Mouse (Mus musculus) embryonic fibroblast, embryonic 13.5 days (primary cell): Measurements from ENCODE around the gene Cadm1.

Experiments
- CTCF ChIP-seq: IDR thresholded peaks from 2 replicates; pipeline ENCODE4 v1.5.1; 2011; ENCODE audit warnings: mild to moderate bottlenecking, control low read depth, low read length, moderate library complexity, borderline replicate concordance; ENCODE audit not compliant: insufficient read depth
- POLR2A ChIP-seq: IDR thresholded peaks from 2 replicates; pipeline ENCODE4 v1.6.1; 2011; ENCODE audit warnings: low read depth, mild to moderate bottlenecking, control low read depth, low read length, moderate library complexity

DNA sequence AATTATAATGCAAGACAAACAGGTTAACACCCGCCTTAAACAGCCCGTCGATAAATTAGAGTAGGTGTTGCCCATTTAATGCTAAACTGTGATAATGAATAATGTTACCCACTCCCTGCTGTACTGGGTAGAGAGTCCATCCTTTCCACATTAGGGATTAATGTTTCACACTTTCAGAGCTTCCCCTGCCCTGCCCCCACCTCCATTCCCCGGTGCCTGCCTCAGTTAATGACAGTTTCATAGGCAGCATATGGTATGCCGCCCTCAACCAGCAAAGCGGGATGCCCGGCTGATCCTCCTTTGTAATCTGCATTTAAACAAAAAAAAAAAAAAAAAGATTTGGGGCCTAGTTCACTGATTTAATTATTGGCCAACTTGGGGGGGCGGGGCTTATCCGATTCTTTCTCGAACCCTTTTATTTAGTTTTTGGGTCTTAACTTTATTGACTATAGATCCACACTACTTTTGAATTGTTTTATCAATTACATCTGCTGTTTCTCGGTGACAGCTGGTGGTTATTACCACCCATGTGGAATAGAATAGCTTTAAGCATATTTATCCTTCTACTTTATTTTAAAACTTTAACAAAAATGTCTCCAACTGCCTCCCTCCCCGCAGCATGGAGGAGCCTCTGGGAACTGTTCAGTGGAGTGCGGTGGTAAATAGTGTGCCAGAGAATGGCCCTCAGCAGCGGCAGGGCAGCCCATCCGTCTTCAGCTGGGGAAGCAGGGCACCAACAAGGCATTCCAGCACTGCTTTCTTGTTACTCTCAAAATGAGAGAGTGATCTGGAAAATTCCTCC is 309.1 kb downstream of the Cadm1 start:
- no peak for TF ChIP-seq POLR2A
- no peak for TF ChIP-seq CTCF
